Mouse (Mus musculus) liver, adult 2 months (tissue): ENCODE data around the gene Smbd1.

ENCODE experiments used
- CTCF ChIP-seq: fragments of 200-500 bp; IDR thresholded peaks from 2 replicates; pipeline ENCODE4 v1.5.1; 2011; ENCODE audit warnings: low read depth, low read length, control low read depth
- POLR2A ChIP-seq: fragments of 200-500 bp; IDR thresholded peaks from 2 replicates; pipeline ENCODE4 v1.6.1; 2011; ENCODE audit warnings: low read length, control low read depth; ENCODE audit not compliant: insufficient read depth; ENCODE audit errors: extremely low read depth

GRCm38 (mm10) chr16:32858356-32858755 is 48.1 kb upstream of the Smbd1 start:
- TF ChIP-seq POLR2A (no peak), CTCF (no peak)
